Mouse (Mus musculus) cerebellum, adult 2 months (tissue): ENCODE data around the gene Olfr1123.

Source experiments
- CTCF ChIP-seq: fragments of 200-500 bp; IDR thresholded peaks from 2 replicates; pipeline ENCODE4 v1.5.1; 2011; ENCODE audit warnings: low read depth, mild to moderate bottlenecking, control low read depth, low read length, moderate library complexity, borderline replicate concordance; ENCODE audit not compliant: insufficient read depth
- POLR2A ChIP-seq: fragments of 200-500 bp; IDR thresholded peaks from 2 replicates; pipeline ENCODE4 v1.6.1; 2011; ENCODE audit warnings: low read length, control low read depth, borderline replicate concordance; ENCODE audit not compliant: insufficient read depth

DNA sequence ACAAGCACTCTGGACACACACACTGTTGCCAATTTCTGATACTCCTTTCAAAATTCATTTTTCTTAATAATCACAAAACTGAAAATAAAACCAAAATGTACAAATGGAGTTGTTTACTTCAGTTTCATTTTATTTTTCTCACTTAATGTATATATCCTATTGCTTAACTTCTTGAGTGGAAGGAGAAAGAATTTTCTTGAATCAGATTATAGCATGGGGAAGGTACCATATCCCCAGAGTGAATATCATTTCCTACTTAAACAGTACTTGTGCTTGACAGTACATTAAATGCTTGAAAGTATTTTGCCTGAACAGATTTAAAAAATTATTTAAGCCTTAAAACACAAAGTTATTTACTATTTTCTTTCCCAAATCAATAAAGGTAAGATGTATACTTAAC lies 37.2 kb downstream of the Olfr1123 start, which contains the start of gene Olfr1126:
- TF ChIP-seq CTCF (no peak), POLR2A (no peak)
